Mouse (Mus musculus) frontal cortex, postnatal 25 days (tissue): ENCODE data around the gene Nxf1.

Experiments
- DNase-seq, 2 experiments: peaks; one replicate each; pipeline ENCODE4 v3.0.0; 2022; ENCODE audit warnings: low spot score in 2 of 2

The Nxf1 gene

GRCm38 (mm10) chr19:8818801-8819595 lies 62.1 kb downstream of the Nxf1 start, which contains the start of gene Ttc9c:
Gene Ttc9c (minus strand): TSS chr19:8819333.
- DNase-seq = peak; percentile 91 to 95

- DNase-seq = peak; percentile 96
Measured at GRCm38 (mm10) chr19:8819596-8820423, 62.9 kb downstream of the Nxf1 start, which contains the start of gene Hnrnpul2. Gene Hnrnpul2 (plus strand): TSS chr19:8820010.
